Comparison of ENCODE assay signal across 14 mouse cellular contexts in the genomic region with DNA sequence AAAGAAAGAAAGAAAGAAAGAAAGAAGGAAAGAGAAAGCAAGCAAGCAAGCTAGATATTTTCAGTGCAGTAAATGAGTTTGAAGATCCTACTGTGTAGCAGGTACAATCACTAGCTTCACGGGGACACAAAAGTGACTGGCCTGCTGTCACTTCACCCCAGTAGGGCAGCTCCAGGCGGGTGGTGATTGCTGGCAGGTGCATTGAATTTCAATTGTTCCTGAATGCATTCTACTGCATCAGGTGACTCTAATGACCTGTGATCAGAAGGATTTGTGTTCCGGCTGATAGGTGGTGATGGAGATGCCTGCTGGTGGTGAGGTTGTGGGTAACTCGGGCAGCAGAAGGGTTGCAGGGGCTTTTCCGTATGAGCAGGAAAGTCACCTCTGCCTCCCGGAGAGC. TPM values are rescaled to one million over a fixed set of nuclear protein-coding genes. Genes with fewer than 3 reads are reported as not detected.
"Had no signal": no experiment of that assay in that cellular context is flagged by ENCODE, and none has a peak within 500 bp of the region (broad histone marks: within the 10 kb centered on the region; RNA-seq: fewer than 3 reads in every experiment).

No protein-coding gene starts in this region.

- H3K27ac ChIP-seq: limb, embryonic 12.5 days; limb, embryonic 15.5 days; liver, embryonic 14.5 days; macrophage; midbrain, embryonic 13.5 days had no signal

- H3K4me2 ChIP-seq: limb, embryonic 12.5 days; limb, embryonic 15.5 days; liver, embryonic 11.5 days; lung, embryonic 14.5 days; midbrain, embryonic 13.5 days had no signal

- H3K36me3 ChIP-seq: limb, embryonic 12.5 days; limb, embryonic 15.5 days; midbrain, embryonic 13.5 days had no signal

- H3K27me3 ChIP-seq: limb, embryonic 12.5 days; limb, embryonic 15.5 days; midbrain, embryonic 13.5 days had no signal

- H3K4me3 ChIP-seq: limb, embryonic 12.5 days; limb, embryonic 15.5 days; midbrain, embryonic 13.5 days had no signal

- H3K9me3 ChIP-seq: limb, embryonic 12.5 days; limb, embryonic 15.5 days; midbrain, embryonic 13.5 days had no signal

- H3K9ac ChIP-seq: limb, embryonic 12.5 days; limb, embryonic 15.5 days; liver, embryonic 14.5 days; liver, postnatal 0 days; lung, embryonic 14.5 days; midbrain, embryonic 13.5 days had no signal

- H3K4me1 ChIP-seq: limb, embryonic 15.5 days; midbrain, embryonic 13.5 days had no signal

- DNase-seq: kidney, postnatal 14 days; left cerebral cortex, postnatal 4 days; liver, postnatal 0 days; lung, embryonic 14.5 days; thymus, adult 18-20 months; thymus, postnatal 36 days had no signal

- ATAC-seq: liver, postnatal 0 days; lung, postnatal 0 days; midbrain, embryonic 13.5 days had no signal

RNA-seq across cellular contexts. Expression of a gene that starts 6.7 kb away (rescaled TPM):
- polyA plus RNA-seq: liver, postnatal 0 days; lung, embryonic 14.5 days; macrophage; small intestine, adult 2 months had no signal
